Mouse (Mus musculus) ES-E14 (cell line): ENCODE results near the gene Ube2h. TPM values are rescaled to one million over a fixed set of nuclear protein-coding genes. Genes with fewer than 3 reads are reported as not detected.

Experiments
- DNase-seq: peaks from one replicate; pipeline ENCODE4 v3.0.0-alpha.2; 2013; ENCODE audit warnings: low read depth, low spot score
- H3K27ac ChIP-seq: 2 replicates; pipeline ENCODE4 v1.5.1; 2012; ENCODE audit warnings: low read depth, mild to moderate bottlenecking, low read length, moderate library complexity, mixed read lengths; ENCODE audit not compliant: poor library complexity, insufficient read depth, severe bottlenecking
- H3K36me3 ChIP-seq: 2 replicates; pipeline ENCODE4 v1.6.1; 2012; ENCODE audit warnings: mild to moderate bottlenecking, low read length, moderate library complexity, mixed read lengths; ENCODE audit not compliant: control insufficient read depth, poor library complexity, insufficient read depth, severe bottlenecking
- H3K4me1 ChIP-seq, 2 experiments: fragments of 150-350 bp in 1 of 2; sonication (generic) in 1 of 2; 2 replicates each; pipeline ENCODE4 v1.6.1; 2012; ENCODE audit warnings: low read length in 2 of 2, mild to moderate bottlenecking in 1 of 2, mixed read lengths in 1 of 2; ENCODE audit not compliant: control insufficient read depth in 2 of 2, insufficient read depth in 2 of 2, poor library complexity in 1 of 2
- H3K4me3 ChIP-seq, 2 experiments: fragments of 150-350 bp in 1 of 2; sonication (generic) in 1 of 2; 2 replicates each; pipeline ENCODE4 v1.5.1; 2012; ENCODE audit warnings: low read length in 2 of 2, low read depth in 1 of 2, mild to moderate bottlenecking in 1 of 2, mixed read lengths in 1 of 2; ENCODE audit not compliant: insufficient read depth in 1 of 2, poor library complexity in 1 of 2, severe bottlenecking in 1 of 2
- H3K9ac ChIP-seq: 2 replicates; pipeline ENCODE4 v1.6.1; 2012; ENCODE audit warnings: low read depth, mild to moderate bottlenecking, low read length, mixed read lengths; ENCODE audit not compliant: poor library complexity, insufficient read depth, severe bottlenecking
- H3K9me3 ChIP-seq: fragments of 150-350 bp; sonication (generic); 2 replicates; pipeline ENCODE4 v1.6.1; 2012; ENCODE audit warnings: low read depth, mild to moderate bottlenecking, low read length; ENCODE audit not compliant: control insufficient read depth, insufficient read depth
- CHD2 ChIP-seq: IDR thresholded peaks from 2 replicates; pipeline ENCODE4 v1.6.1; 2014; ENCODE audit warnings: mild to moderate bottlenecking, low read depth, low read length, inconsistent platforms
- HCFC1 ChIP-seq: IDR thresholded peaks from 2 replicates; pipeline ENCODE4 v1.6.1; 2012; ENCODE audit warnings: low read length, inconsistent platforms, borderline replicate concordance; ENCODE audit not compliant: insufficient read depth
- MAFK ChIP-seq: IDR thresholded peaks from 2 replicates; pipeline ENCODE4 v1.6.1; 2014; ENCODE audit warnings: mild to moderate bottlenecking, low read depth, low read length, inconsistent platforms; ENCODE audit not compliant: insufficient read depth
- ZC3H11A ChIP-seq: IDR thresholded peaks from 2 replicates; pipeline ENCODE4 v1.6.1; 2012; ENCODE audit warnings: low read depth, mild to moderate bottlenecking, inconsistent platforms, low read length, borderline replicate concordance
- ZNF384 ChIP-seq: IDR thresholded peaks from 2 replicates; pipeline ENCODE4 v1.6.1; 2012; ENCODE audit warnings: low read depth, low read length, inconsistent platforms
- in situ Hi-C, 2 experiments: fragments of 600-800 bp; cut with MboI; formaldehyde crosslinking; loops; one replicate each; pipeline ENCODE4 v1.15.1; 2025; ENCODE audit warnings: low sequenced_read_pairs in 2 of 2, inconsistent platforms in 1 of 2; ENCODE audit not compliant: unreplicated experiment in 2 of 2
- total RNA-seq: library from RNA; depleted of rRNA; stranded (reverse); fragments of 300-350 nt; gene quantifications from 2 replicates; pipeline ENCODE4 v1.2.3, GENCODE M21; 2012

The Ube2h gene
- total RNA-seq, 1 experiment: 16.6 TPM

GRCm38 (mm10) chr6:30238079-30238478 is 66.3 kb downstream of the Ube2h start:
- Histone ChIP-seq H3K9ac (no peak overlapping the region), H3K9me3 (no peaks in the 10 kb centered on the region), H3K36me3 (no peaks in the 10 kb centered on the region), H3K4me1 (no peaks in the 10 kb centered on the region; a peak in 1 of 4 replicates), H3K4me3 (no peak overlapping the region), H3K27ac (no peak overlapping the region)
- in situ Hi-C loops: no loop called here
- no peak for TF ChIP-seq ZC3H11A
- no peak for TF ChIP-seq ZNF384
- no peak for TF ChIP-seq HCFC1
- DNase-seq: no peak

- no peak overlapping the region for H3K9ac ChIP-seq
These were observed 67.8 kb downstream of the Ube2h start for GRCm38 (mm10) chr6:30236564-30236963.

GRCm38 (mm10) chr6:30231758-30232293 is 72.5 kb downstream of the Ube2h start:
- H3K36me3 ChIP-seq: no peaks in the 10 kb centered on the region; the same call in 1 of the 2 replicates
- in situ Hi-C loops: no loop called here

More at GRCm38 (mm10) chr6:30236564-30236963, 67.8 kb downstream of the Ube2h start:
- in situ Hi-C loops: no loop called here
- TF ChIP-seq ZC3H11A: no peak
- TF ChIP-seq HCFC1: no peak
- no peak for TF ChIP-seq CHD2
- TF ChIP-seq MAFK: no peak
- no peak for TF ChIP-seq ZNF384
- no peak for DNase-seq
- H3K36me3 ChIP-seq: no peaks in the 10 kb centered on the region
- no peaks in the 10 kb centered on the region; a peak in 1 of 4 replicates for H3K4me1 ChIP-seq
- no peaks in the 10 kb centered on the region for H3K9me3 ChIP-seq
- H3K4me3 ChIP-seq: no peak overlapping the region
- no peak overlapping the region for H3K27ac ChIP-seq

GRCm38 (mm10) chr6:30230246-30230645 is 74.1 kb downstream of the Ube2h start:
- TF ChIP-seq MAFK (no peak), CHD2 (no peak), ZNF384 (no peak), HCFC1 (no peak), ZC3H11A (no peak)
- in situ Hi-C loops: no loop called here

More at GRCm38 (mm10) chr6:30231758-30232293, 72.5 kb downstream of the Ube2h start:
- Histone ChIP-seq H3K4me3 (no peak overlapping the region), H3K27ac (no peak overlapping the region), H3K9ac (no peak overlapping the region), H3K4me1 (peaks cover 0 to 2% of the 10 kb centered on the region in 2 experiments; a peak in 2 of 4 replicates), H3K9me3 (no peaks in the 10 kb centered on the region)
- no peak for DNase-seq
- TF ChIP-seq MAFK (no peak), ZC3H11A (no peak), ZNF384 (no peak), CHD2 (no peak), HCFC1 (no peak)

GRCm38 (mm10) chr6:30228921-30229320 is 75.4 kb downstream of the Ube2h start:
- DNase-seq: no peak
- Histone ChIP-seq H3K36me3 (no peaks in the 10 kb centered on the region; the same call in 1 of the 2 replicates), H3K9me3 (no peaks in the 10 kb centered on the region), H3K4me3 (no peak overlapping the region), H3K4me1 (peaks cover 0 to 2% of the 10 kb centered on the region in 2 experiments; a peak in 1 of 4 replicates), H3K27ac (no peak overlapping the region), H3K9ac (no peak overlapping the region)
- in situ Hi-C loops: no loop called here
- TF ChIP-seq CHD2 (no peak), HCFC1 (no peak), ZNF384 (no peak), MAFK (no peak), ZC3H11A (no peak)

More at GRCm38 (mm10) chr6:30230246-30230645, 74.1 kb downstream of the Ube2h start:
- H3K9me3 ChIP-seq: no peaks in the 10 kb centered on the region
- H3K27ac ChIP-seq: no peak overlapping the region
- no peak overlapping the region for H3K9ac ChIP-seq
- peaks cover 0 to 2% of the 10 kb centered on the region in 2 experiments; a peak in 1 of 4 replicates for H3K4me1 ChIP-seq
- no peak for DNase-seq
- H3K36me3 ChIP-seq: no peaks in the 10 kb centered on the region; the same call in 1 of the 2 replicates
- no peak overlapping the region for H3K4me3 ChIP-seq
